Mouse (Mus musculus) G1E (cell line): ENCODE data around the gene Sars2.

ENCODE experiments used
- CTCF ChIP-seq: IDR thresholded peaks from 2 replicates; pipeline ENCODE4 v1.5.1; 2012; ENCODE audit warnings: low read depth, low read length, inconsistent platforms, mixed read lengths
- GATA1 ChIP-seq: IDR thresholded peaks from 2 replicates; pipeline ENCODE4 v1.6.1; 2012; ENCODE audit warnings: borderline replicate concordance, low read length, inconsistent platforms, mixed read lengths
- GATA2 ChIP-seq: IDR thresholded peaks from 2 replicates; pipeline ENCODE4 v1.6.1; 2012; ENCODE audit warnings: low read depth, low read length, inconsistent platforms, borderline replicate concordance

GRCm38 (mm10) chr7:28793834-28794233 is 52.0 kb downstream of the Sars2 start:
- TF ChIP-seq GATA2 (no peak), CTCF (no peak), GATA1 (no peak)
